Mouse (Mus musculus) adipocyte (in vitro differentiated cells): ENCODE results near the gene Adcy2.

Source experiments
- DNase-seq: peaks from one replicate; pipeline ENCODE4 v3.0.0-alpha.2; 2016; ENCODE audit warnings: low spot score

Gene Adcy2

GRCm38 (mm10) chr13:68998918-68999801, at the start of gene Adcy2:
TSS of gene Adcy2 (minus strand) at chr13:68999541.
- no peak for DNase-seq

- DNase-seq, result no peak
These were observed 37.8 kb upstream of the Adcy2 start for GRCm38 (mm10) chr13:69036991-69037597.

- DNase-seq, result no peak
These were observed 35.3 kb upstream of the Adcy2 start for GRCm38 (mm10) chr13:69034621-69035020.

GRCm38 (mm10) chr13:69033532-69033931, 34.2 kb upstream of the Adcy2 start:
- DNase-seq, result no peak

- no peak for DNase-seq
These were observed 29.9 kb upstream of the Adcy2 start for GRCm38 (mm10) chr13:69029078-69029757.

GRCm38 (mm10) chr13:69024964-69025363, 25.6 kb upstream of the Adcy2 start:
- no peak for DNase-seq

- DNase-seq, result no peak
These were observed 23.9 kb upstream of the Adcy2 start for GRCm38 (mm10) chr13:69023239-69023638.

- no peak for DNase-seq
These were observed 21.2 kb upstream of the Adcy2 start for GRCm38 (mm10) chr13:69020574-69020973.

GRCm38 (mm10) chr13:69006915-69007314, 7.6 kb upstream of the Adcy2 start:
- DNase-seq, result no peak

GRCm38 (mm10) chr13:69006091-69006490, 6.8 kb upstream of the Adcy2 start:
- no peak for DNase-seq

GRCm38 (mm10) chr13:69004406-69004805, 5.1 kb upstream of the Adcy2 start:
- no peak for DNase-seq

GRCm38 (mm10) chr13:69002631-69003030, 3.3 kb upstream of the Adcy2 start:
- no peak for DNase-seq

- peak; percentile 3 for DNase-seq
These were observed 2.8 kb upstream of the Adcy2 start for GRCm38 (mm10) chr13:69002173-69002572.

- DNase-seq, result no peak
These were observed 485 bp upstream of the Adcy2 start for GRCm38 (mm10) chr13:68999826-69000225.

GRCm38 (mm10) chr13:68998558-68998917, 803 bp downstream of the Adcy2 start:
- no peak for DNase-seq

- DNase-seq, result no peak
These were observed 1.4 kb downstream of the Adcy2 start for GRCm38 (mm10) chr13:68997821-68998551.

GRCm38 (mm10) chr13:68997386-68997785, 2.0 kb downstream of the Adcy2 start:
- no peak for DNase-seq

GRCm38 (mm10) chr13:68996661-68997060, 2.7 kb downstream of the Adcy2 start:
- no peak for DNase-seq

GRCm38 (mm10) chr13:68985789-68986188, 13.6 kb downstream of the Adcy2 start:
- no peak for DNase-seq

GRCm38 (mm10) chr13:68984000-68984399, 15.3 kb downstream of the Adcy2 start:
- DNase-seq, result no peak

GRCm38 (mm10) chr13:68981048-68981447, 18.3 kb downstream of the Adcy2 start:
- no peak for DNase-seq

- no peak for DNase-seq
These were observed 26.2 kb downstream of the Adcy2 start for GRCm38 (mm10) chr13:68973143-68973542.
